Mouse (Mus musculus) thymus, postnatal 4 days (tissue): ENCODE results near the gene Srp9.
"Not testable (repeated sequence)": the region's sequence is repeated elsewhere in the genome, so short reads cannot be mapped to it uniquely, and the experiment has no call there.

ENCODE experiments used
- DNase-seq: peaks from one replicate; pipeline ENCODE4 v3.0.0; 2021

Srp9 gene

DNA sequence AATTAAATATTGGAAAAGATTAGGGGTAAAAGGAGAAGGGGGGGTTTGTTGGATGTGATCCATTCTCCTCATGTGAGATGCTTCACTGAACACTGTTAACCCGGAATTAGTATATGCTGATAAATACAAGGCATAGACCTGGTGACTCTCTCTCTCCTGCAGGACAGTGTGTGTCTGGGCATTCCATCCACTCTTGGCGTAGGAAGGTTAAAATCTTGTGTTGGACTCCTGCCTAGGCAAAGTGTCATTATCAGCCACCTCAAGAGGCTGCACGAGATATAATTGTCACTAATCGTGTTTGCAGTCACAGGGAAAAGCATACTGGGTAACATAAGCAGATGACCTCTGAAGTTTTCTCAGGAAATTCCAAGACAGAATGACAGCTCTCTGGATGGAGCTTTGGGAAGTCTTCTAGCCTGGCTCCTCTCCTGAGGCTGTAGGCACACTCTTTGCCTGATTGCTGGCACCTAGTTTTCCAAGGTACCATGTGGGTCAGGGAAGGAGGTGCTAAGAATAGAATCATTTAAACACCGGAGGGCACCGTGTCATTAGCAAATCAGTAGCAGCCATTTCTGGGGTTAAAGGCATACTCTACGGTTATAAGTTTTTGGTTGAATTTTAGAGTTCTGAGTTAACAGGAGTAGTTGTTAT, 24.5 kb downstream of the Srp9 start:
- no peak for DNase-seq

DNA sequence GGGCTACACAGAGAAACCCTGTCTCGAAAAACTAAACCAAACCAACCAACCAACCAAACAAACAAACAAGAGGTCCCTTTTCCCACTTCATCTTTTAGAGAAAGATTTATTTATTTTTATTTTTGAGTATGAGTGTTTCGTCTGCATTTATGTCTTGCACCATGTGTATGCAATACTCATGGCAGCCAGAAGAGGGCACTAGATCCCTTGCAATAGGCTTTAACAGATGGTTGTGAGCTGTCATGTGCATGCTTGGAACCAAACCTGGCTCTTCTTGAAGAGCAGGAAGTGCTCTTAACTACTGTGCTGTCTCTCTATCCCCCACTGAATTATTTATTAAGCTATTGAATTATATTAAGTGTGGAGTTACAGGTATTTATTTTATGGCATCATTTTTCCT, 25.4 kb downstream of the Srp9 start:
- peak; percentile 70 for DNase-seq

- DNase-seq: no peak
These were observed 33.2 kb downstream of the Srp9 start for GRCm38 (mm10) chr1:182157734-182158133.

DNA sequence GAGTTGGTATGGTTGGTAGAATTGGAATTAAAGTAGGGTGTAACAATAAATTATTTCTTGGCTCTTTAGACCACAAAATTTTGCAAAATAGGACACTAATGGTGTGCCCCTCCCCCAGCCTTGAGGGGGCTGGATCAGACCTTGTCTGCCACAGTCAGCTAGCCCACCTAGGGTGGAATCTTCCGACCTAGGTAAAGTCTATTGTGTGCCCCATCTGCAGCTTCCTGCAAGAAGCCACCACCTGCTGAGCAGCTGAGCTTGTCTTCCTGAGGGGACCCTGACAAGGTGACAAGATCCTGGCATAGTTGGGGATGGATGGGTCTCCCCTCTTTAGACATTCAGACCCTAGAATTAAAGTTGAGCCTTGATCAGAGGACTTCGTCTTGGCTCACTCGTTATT, 35.0 kb downstream of the Srp9 start:
- no peak for DNase-seq

GRCm38 (mm10) chr1:182162951-182163350, 38.4 kb downstream of the Srp9 start:
- DNase-seq: no peak

DNA sequence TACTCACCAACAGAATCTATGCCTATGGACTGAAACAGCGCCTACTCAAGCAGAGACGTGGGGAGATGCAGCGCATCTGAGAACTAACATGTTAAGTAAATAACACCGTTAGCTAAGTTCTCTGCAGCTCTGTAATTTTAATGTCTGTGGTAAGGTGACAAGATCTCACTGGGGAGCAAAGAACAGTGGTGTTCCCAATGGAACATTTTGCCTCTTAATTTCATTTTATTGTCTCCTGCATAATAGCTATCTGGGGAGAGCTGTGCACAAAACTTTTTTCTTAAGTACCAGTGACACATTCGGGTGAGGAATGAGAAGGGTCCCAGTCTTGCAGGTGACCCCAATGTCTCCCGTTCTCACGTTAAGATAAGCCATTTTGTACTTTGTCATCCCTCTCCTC, 39.8 kb downstream of the Srp9 start, which contains the start of gene Vmn1r1:
Vmn1r1 (minus strand) TSS at position 101 of the 400 bp plus-strand sequence.
- DNase-seq: no peak

GRCm38 (mm10) chr1:182170206-182170605, 45.7 kb downstream of the Srp9 start:
- not testable (repeated sequence) for DNase-seq

- not testable (repeated sequence) for DNase-seq
These were observed 52.4 kb downstream of the Srp9 start for GRCm38 (mm10) chr1:182176985-182177384.

GRCm38 (mm10) chr1:182181456-182182305, 57.1 kb downstream of the Srp9 start:
- no peak for DNase-seq
